Mouse (Mus musculus): ENCODE data around the gene Pcsk4.

Gene Pcsk4

DNA sequence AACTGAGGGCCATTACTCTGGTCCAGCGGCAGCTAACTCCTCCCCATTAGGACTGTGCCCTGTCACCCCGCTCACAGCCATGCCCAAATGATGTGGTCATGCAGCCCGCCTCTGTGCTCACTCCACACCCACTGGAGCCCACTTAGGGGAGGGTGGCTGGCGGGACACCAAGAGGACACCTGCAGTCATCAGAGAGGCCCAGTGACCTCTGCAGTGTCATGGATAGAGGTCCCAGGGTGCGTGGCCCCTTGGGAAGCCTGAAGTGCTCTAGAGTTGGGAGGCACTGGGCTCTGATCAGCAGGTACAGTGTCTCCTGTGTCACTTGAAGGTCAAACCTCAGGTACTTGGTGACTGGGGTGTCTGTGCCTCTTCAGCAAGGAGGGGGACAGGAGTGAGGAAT lies 32.5 kb downstream of the Pcsk4 start:
- no peak for DNase-seq

DNA sequence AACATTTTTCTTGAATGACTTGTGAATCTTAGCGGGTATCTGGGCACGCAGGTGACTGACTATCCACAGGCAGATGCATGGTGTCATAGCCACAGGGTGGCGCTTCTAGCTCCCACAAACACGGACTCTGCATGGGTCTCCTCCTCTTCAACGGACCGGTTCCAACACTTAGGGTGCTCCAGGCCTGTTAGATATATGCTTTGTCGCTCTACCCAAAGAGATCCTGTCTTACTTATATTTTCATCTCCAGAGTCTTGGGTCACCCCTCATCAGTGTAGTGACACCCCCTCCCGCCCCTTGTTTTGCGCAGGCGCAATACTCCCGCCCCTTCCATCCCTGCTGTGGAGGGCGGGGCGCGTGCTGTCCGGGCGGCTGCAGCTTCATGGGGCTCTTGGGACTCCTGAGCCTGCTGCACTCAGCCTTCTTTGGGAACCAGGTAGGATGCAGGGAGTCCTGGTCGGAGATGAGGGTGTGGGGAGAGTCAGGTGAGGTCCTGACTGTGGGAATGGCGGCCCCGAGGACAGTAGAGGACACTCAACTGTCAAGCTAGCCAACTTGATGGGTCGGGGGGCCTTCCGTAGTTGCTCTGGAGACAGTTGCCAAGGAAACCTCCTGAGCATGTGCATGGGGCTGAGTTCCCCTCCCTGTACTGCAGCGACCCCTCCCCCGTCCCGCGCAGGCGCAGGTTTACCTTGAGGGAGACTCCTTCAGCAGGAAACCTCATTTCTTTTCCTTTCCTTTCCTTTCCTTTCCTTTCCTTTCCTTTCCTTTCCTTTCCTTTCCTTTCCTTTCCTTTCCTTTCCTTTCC lies 33.5 kb downstream of the Pcsk4 start, which contains the start of gene Apc2:
Apc2 (plus strand) TSS at position 360 of the 808 bp plus-strand sequence.
- DNase-seq, result peak; percentile 78 to 84

DNA sequence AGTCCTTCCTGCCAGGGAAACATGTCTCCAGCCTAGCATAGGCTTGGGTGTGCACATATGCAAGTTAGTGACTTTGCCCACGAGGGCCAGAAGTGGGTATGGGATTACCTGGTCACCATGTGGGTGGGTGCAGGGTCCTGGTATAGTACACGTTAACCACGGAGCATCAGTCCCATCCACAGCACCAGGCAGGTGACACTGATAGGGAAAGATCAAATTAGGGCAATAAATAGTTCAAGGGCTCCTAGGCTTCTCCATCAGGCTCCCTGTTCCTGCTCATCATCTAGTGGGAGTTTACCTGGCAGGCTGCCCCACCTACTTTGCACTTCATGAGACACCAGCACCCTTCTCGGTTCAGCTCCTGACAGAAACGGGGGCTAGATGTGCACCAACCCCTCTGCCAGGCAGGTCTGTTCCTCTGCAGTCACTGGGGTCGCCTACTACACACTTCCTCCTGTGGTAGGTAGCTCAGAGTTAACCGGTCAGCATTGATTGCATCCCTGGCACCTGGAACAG lies 34.5 kb downstream of the Pcsk4 start:
- DNase-seq, result no peak

DNA sequence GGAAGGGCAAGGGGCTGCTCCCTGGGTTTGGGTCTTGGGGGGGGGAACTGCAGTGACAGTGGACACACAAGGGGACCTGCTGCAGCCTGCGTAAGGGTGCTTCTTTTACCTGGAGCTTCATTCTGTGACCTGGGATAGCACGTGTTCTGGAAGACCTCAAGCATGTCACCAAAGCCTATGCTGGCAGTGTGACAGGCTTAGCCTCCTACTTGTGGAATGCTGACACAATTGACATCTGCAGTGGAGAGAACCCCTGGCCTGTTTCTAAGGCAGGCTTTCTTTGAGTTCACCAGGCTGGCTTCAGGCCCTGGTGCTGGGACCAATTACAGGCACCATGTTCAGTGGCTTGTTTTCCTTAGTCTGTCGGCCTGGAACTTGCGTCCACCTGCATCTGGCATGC lies 35.0 kb downstream of the Pcsk4 start:
- DNase-seq, result no peak

DNA sequence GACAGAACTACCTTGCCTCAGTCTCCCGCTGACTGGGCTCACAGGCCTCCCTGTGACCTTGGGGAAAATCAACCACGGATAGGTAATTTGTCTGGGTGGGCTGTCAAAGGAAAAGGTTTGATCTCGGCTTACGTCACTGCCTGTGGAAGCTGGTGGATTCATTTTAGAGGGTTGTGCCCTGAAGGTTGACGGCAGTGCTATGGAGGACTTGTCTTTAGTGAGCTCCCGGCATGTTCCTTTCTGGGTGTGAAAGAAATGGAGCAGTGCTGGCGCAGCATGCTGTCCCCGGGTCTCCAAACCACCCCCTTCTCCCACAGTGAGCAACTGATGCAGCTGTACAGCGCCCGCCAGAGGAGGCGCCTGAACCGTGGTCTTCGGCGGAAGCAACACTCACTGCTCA lies 36.0 kb downstream of the Pcsk4 start:
- DNase-seq, result no peak

DNA sequence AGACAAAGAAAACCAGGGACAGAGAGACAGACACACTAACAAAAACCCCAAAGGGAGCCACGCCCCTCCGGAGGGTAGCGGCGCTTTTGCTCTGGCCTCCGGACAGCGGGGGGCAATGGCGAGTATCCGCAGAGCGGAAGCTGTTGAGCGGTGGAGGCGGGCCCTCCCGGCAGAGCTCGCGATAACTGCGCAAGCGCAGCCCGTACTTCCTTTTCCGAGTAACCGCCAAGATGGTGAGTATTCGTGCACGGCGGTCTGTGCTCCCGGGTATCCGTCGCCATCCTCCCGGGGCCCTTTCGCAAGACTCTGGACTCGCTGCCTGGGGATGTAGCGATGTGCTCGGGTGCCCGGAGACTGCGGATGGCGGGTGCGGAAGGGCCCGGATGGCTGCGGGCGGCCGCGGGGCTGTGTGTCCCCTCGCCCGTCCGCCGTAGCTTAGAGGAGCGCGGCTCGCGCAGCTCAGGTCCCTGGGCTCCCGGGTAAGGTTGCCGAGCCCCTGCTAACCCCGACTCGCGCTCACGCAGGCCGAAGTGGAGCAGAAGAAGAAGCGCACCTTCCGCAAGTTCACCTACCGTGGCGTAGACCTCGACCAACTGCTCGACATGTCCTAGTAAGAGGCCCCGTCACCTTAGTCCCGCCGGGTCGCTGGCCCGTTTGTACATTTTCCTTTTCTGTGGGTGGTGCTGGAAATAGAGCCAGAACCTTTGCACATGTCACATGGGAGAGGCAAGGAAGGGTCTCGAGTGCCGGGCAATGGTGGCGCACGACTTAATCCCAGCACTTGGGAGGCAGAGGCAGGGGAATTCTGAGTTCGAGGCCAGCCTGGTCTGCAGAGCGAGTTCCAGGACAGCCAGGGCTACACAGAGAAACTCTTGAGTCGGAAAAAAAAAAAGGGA lies 36.8 kb downstream of the Pcsk4 start, which contains the start of gene Rps15:
Rps15 (plus strand) TSS at position 203 of the 896 bp plus-strand sequence.
- DNase-seq, result peak; percentile 97 to 98

DNA sequence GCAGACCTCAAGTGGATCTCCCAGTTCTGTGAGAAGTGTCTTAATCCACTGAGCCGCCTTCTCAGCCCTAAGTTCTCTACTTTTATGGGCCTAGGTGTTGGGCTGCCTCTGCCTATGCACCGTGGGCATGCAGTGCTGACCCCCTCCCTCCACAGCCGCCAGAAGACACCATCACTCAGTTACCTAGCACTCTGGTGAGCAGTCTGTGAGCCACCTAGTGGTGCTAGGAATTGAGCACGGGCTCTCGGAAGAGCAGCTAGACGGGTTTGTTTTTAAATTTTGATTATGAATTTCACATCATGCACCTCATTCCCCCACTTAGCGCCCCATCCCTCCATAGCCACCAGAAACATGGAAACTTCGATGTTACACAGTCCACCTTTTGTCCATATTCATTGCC lies 40.6 kb downstream of the Pcsk4 start:
- no peak for DNase-seq

DNA sequence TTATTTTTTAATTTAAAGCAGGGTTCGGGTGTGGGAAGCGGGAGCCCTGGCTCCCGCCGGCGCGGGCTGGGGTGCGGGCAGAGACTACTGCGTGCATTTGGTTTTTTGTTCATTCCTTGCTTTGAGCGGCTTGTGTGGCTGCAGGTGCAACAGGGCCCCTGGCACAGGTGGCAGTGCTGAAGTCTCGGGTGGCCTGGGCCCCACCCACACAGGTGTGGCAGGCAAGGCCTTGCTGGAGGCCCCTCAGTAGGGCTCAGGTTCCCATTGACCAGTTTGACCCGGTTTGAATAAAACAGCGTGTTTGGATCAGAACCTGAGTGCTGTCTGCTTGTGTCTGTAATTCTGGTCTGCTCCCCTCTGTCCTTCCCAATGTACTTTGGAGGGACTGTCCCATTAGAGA lies 41.2 kb downstream of the Pcsk4 start:
- DNase-seq, result no peak

DNA sequence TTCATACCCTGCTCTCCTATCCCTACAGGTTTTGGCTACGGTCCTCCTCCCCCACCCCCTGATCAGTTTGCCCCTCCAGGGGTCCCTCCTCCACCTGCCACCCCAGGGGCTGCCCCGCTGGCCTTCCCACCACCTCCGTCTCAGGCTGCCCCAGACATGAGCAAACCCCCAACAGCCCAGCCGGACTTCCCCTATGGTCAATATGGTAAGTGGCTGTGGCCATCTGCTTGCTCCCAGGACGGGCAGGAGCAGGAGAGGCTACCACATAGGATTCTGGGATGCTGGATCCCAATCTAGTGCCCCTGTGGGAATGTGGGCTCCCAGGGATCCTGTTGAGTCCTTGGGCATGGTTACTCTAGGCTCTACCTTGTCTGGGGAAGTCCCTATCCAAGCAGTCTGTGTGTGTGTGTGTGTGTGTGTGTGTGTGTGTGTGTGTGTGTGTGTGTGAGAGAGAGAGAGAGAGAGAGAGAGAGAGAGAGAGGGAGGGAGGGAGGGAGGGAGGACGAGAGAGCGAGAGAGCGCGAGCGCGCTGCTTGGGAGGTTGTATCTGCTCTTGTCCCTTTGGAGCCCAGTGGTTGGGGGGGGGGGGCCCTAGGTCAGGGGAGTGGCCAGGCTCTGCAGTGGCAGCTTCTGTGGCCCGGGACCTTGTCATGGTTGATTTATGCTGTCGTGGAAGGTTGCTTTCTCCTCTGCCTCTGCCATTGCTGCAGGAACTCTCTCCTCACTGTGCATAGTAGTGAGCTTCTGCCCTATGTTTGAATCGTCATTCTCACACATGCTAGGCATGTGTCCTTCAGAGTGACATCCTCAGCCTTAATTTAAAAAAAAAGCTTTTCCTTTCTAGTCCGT lies 43.9 kb downstream of the Pcsk4 start:
- no peak for DNase-seq

DNA sequence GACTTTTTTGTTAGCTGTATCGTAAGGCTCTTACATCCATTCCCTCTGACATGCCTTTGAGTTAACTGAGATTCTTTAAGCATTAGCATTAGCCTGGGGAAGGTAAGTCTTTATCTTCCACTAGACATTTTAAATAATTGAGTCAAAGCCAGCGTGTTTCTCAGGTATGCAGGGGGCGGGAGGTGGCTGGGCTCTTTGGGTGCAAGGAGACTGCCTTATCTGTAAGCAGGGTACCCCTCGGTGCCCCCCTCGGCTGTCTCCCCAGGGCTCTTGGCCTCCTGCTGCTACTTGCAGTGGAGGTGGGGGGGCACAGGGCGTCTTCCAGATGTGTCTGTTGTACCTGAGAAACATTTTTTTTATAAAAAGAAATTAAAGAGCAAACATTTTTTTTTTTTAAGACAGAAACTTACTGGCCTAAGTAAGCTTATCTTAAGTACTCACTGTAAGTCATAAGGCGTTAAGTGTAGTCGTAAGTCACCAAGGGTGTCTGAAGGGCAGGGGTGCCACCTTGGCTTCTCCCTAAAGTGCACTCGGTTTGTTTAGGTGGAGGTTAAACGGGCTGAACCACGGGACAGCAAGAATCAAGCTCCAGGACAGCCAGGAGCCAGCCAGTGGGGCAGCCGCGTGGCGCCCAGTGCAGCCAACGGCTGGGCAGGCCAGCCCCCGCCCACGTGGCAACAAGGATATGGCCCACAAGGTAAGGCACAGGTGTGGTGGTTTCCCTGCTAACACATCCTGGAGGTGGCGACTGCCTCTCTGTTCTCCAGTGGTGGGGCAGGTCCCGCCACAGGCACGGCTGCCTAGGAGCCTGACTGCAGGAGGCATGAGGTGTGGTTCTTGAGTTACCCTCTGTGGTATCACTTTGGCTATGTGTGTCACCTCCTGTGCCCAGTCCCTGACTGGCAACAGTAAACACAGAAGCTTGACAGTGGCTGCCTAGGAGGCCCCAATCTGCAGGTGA lies 46.5 kb downstream of the Pcsk4 start:
- peak in 1 of 2 experiments; percentile 37 for DNase-seq

DNA sequence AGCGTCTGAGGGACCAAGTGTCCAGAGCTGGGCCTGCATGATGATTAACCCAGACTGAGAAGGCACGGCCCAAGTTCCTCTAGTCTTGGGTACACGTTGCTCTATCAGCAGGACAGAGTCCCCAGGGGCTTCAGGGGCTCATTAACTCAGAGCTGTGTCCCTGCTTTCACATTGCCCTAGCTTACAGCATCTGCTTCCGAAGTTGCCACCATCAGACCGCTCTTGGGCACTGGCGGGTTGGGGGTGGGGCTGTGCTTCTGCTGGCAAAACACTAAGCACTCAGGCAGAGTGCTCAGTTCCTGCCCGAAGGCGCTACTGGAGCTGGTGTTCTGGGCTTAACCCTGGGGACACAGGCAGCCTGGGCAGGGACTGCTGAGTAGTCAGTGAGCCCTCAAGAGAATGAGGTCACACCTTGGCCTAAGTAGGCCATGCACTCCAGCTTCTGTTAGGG lies 47.4 kb downstream of the Pcsk4 start:
- peak; percentile 68 to 83 for DNase-seq

DNA sequence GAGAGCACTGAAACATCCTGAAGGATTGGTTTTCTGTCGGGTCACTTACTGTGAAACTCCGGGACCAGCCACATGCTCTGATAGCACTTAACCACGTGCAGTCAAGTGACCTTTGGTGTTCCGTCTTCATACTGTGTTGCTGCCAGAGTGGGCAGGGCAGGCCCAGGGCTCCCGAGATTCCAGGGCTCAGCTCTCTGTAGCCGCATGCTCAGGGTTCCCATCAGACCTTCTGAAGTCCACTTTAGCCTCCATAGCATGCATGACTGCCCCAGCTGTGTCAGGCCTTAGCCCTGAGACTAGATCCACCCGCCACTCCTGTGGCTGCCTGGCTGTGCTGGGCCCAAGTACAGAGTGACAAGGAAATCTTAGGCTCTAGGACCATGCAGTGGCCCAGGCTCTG lies 48.0 kb downstream of the Pcsk4 start:
- DNase-seq, result peak; percentile 59 to 76

DNA sequence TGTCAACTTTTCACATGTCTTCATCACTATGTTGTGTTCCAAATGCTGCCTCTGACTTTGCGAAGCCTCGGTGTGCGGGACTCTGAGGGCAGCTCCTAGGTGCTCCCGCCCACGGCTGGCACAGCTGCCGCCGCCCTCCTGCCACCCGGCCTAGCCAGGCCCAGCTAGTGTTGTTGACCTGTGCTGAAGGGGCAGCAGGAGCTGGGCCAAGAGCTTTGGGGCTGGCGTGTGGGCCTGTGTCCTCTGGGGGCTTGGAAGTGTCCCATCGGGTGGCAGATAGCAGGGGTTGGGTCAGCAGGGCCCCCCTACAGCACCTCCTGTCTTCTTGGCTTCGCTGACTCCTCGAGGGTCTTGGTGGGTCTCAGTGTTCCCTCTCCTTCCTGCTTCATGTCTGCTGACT lies 50.0 kb downstream of the Pcsk4 start:
- DNase-seq, result no peak

DNA sequence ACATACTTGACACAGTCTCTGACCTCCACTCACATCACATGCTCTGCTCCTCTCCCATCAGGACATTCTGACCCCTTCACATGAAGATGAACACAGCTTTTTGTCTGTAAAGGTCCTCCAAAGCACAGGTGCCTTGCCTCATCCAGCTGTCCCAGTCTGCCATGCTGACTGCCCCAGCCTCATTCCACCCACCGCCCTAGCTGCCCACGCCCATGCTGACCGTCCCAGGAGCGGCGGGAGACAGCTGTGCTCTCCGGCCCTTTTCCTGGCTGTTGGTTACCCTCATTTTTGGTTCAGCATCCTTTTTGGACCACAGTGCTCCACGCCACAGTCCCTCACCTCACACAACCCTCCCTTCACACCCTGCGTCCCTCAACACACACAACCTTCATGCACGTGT lies 50.9 kb downstream of the Pcsk4 start:
- no peak for DNase-seq

DNA sequence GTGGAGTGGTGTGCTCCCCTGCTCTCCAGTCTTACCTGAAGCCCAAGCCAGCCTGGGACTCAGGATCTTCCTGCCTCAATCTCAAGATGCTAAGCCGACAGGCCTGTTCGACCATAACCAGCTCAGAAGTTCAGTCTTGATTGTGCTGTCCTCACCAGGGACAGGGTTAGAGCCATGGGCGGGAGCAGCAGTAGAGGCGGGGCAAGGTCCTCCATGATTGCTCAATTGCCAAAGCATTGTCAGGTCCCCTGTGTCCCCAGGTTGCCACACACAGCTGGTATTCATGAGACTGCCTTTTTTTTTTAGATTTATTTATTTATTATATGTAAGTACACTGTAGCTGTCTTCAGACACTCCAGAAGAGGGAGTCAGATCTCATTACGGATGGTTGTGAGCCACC lies 53.1 kb downstream of the Pcsk4 start:
- no peak for DNase-seq

DNA sequence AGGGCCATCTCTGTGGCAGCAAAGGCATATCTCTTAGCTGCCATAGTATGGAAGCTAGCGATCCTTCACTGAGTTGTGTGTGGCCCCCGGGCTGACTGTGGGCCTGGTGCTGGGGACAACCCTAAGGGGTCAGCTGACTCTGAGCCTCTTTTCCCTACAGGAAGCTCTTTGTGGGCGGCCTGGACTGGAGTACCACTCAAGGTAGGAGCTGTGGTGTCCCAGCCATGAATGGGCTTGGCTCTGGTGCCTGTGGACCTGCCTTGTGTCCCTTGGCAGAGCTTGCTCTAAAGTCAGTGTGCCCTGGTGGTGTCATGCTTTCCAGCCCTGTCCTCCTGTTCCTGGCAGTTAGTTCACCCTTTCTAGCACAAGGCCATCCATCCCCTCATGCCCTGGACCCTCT lies 55.5 kb downstream of the Pcsk4 start:
- DNase-seq, result no peak

DNA sequence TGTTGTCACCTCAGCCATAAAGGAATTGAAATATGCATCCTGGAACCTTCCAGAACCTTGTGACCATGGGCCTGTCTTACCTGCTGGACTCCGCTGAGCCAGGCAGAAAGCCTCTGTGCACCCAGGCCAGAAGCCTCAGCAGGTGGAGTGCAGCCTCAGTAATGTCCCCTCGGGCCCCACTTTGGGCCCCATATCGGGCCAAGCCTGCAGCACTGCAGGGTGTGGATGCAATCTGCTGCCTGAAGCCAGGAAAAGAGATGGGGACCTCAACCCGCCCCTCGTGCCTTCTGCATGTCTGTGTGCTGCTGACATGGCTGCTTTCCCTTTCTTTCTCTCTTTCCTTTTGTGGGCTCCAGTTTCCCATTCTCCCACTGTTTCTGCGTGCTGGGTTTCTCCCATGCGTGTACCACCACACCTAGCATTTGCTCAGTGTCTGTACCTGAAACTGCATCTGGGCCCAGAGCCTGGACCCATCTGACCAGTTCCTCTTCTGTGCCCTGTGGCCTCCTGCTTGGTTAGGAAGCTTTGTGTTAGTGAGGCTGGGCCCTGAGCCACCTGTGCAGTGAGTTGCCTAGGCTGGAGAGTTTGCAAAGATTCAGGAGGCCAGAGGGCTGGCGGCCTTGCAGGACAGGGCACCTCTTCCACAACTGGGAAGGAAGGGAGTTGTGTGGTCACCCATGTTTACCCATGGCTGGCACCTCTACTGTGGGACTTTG lies 57.3 kb downstream of the Pcsk4 start:
- DNase-seq, result no peak
